Mouse (Mus musculus): ENCODE results near the gene Smarcc1.

Smarcc1 gene

GRCm38 (mm10) chr9:110230395-110231071, 113.0 kb downstream of the Smarcc1 start:
- DNase-seq (ENCODE audit: low spot score) = no peak

- DNase-seq (ENCODE audit: low spot score) = no peak
Measured at GRCm38 (mm10) chr9:110234962-110235361, 117.5 kb downstream of the Smarcc1 start.

GRCm38 (mm10) chr9:110243221-110243833, 125.8 kb downstream of the Smarcc1 start, which contains the start of gene Cspg5:
Cspg5 (plus strand) TSS chr9:110243783.
- DNase-seq (ENCODE audit: low spot score) = no peak

GRCm38 (mm10) chr9:110244567-110244888, 127.0 kb downstream of the Smarcc1 start:
- DNase-seq (ENCODE audit: low spot score) = no peak

DNA sequence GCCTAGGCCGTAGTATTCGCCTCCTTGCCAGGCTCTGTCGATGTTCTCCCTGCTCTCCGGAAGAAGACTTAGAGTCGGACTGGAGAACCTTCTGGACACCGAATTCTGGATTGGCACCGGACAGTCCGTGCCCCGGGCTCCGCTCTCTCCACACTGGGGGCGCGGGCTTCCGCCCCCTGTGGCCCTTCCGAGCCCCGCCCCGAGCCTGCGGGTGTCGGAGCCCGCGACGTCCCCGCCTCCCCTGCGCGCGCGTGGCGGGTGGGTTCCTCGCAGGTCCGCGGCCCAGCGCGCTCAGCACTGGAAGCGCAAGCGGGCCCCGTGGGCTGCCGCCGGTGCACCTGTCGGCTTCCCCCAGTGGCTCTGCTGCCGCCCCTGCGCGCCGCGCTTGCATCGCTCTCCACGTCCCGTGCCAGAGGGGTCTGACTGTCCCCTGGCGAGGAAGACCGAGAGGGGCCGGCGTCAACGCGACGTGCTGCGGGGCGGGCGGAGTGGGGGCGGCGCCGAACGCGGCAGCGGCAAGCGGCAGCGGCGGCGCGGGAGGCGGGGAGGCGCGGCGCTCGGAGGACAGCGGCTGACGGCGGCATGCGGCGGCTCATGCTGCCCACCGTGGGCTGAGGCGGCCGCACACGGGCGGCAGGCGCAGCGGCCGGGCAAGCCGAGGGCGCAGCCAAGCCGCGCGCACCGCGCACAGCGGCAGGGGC, 127.5 kb downstream of the Smarcc1 start:
- DNase-seq (ENCODE audit: low spot score) = peak; percentile 56

GRCm38 (mm10) chr9:110245590-110246320, 128.2 kb downstream of the Smarcc1 start:
- DNase-seq (ENCODE audit: low spot score) = peak; percentile 69

GRCm38 (mm10) chr9:110246321-110246640, 128.8 kb downstream of the Smarcc1 start:
- no peak for DNase-seq (ENCODE audit: low spot score)

GRCm38 (mm10) chr9:110247049-110247448, 129.5 kb downstream of the Smarcc1 start:
- no peak for DNase-seq (ENCODE audit: low spot score)

DNA sequence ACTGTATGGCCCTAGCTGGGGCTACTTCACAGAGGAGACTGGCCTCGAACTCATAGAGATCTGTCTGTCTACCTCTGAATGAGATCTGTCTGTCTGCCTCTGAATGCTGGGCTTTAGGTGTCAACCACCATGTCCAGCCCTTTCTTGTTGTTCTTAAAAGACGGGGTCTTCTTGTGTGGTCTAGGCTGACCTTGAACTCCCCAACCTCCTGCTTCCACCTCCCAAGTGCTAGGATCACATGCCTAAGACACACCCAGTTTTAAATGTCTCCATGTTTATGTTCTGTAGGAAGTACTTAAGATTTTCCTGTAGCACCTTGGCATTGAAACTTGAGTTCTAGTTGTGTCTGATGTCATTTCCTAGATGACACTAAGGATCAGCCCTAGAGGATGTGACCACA, 131.4 kb downstream of the Smarcc1 start:
- no peak for DNase-seq (ENCODE audit: low spot score)

DNA sequence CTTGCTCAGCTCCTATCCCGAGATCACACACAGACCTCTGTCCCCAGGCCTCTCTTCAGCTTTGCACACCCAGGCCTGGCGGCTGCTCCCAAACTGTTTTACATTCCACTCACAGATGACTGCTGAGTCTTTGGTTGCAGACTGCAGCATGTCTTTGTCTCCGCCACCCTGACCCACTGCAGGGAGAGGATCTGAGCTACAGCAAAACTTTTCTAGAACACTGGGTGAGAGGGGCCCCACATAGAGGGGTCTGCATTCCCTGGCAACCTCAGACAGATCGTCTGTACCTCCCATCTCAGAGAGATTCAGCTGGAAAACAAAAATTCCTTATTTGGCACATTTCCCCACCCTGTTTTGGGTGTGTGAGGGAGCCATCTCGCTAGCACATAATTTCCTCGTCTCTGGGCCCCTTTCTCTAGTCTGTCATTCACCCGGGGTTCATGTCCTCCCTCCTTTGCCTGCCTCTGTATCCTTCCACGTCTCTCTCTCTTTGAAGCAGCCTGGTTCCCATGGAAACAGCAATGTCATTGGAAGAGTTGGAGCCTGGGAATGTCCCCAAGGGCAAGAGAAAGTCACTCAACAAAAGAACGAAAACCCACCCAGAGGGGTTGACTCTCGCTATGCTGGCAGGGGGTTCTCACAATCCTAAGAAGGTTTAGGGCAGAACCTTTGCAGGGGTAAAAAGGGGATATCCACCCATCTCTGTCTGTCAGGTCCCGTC, 132.5 kb downstream of the Smarcc1 start:
- DNase-seq (ENCODE audit: low spot score) = no peak

GRCm38 (mm10) chr9:110250776-110251175, 133.3 kb downstream of the Smarcc1 start:
- no peak for DNase-seq (ENCODE audit: low spot score)

- no peak for DNase-seq (ENCODE audit: low spot score)
Measured at GRCm38 (mm10) chr9:110255407-110256019, 138.0 kb downstream of the Smarcc1 start.

- no peak for DNase-seq (ENCODE audit: low spot score)
Measured at GRCm38 (mm10) chr9:110258646-110259045, 141.1 kb downstream of the Smarcc1 start.

DNA sequence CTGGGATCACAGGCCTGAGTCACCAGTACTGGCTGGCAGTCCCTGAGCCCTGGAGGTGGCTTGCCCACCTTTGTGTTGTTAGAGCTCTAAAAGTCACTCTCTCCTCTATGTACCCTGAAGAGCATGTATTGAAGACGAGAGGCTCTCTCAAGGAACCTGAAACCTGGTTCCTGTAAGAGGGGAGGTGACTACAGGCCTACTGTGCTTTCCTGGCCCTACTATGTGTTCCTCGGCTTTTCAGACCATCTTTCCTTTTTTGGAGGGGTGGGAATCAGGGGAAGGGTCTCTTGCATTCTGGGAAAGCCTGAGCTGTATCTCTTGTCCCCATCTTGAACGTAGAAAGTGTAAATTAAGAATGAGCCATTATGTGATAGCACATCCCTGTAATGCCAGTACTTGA, 141.6 kb downstream of the Smarcc1 start:
- no peak for DNase-seq (ENCODE audit: low spot score)

DNA sequence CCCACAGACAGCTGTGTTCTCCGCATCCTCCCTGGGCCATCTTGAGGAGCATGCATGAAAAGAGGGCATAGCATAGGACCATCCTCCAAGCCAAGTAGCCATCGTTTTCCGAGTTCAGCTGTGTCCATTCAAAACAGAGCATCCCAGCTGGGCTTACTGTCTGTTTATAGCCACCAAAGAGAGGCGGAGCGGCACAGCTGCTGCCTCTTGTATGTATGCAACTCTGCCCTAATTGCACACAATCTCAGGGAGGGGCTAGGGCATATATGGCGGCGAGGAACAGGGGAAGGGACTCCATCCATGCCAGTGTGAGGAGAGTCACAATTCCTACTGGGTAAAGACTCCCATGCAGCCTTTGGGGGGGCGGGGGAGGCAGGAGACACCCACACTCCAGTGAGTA, 145.7 kb downstream of the Smarcc1 start:
- no peak for DNase-seq (ENCODE audit: low spot score)

DNA sequence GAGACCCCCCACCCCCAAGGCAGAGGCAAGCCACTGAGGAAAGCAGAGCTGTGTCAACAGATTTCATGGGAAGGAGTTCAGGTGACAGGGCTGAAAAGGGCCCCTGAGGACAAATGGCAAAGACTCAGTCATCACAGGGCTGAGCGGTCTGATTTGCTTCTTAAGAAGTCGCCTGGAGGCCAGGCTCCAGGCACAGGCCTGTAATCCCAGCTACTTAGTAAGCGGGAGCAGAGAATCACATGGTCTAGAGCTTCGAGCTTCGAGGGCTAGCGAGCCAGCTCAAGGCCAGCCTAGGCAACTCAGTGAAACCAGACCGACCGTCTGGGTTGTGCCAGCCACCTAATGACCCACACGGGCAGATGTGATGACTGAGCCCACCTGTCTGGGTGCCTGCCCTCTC, 147.5 kb downstream of the Smarcc1 start:
- DNase-seq (ENCODE audit: low spot score) = no peak

GRCm38 (mm10) chr9:110268416-110268815, 150.9 kb downstream of the Smarcc1 start:
- DNase-seq (ENCODE audit: low spot score) = no peak

GRCm38 (mm10) chr9:110272330-110272729, 154.8 kb downstream of the Smarcc1 start:
- DNase-seq (ENCODE audit: low spot score) = no peak

GRCm38 (mm10) chr9:110273507-110273906, 156.0 kb downstream of the Smarcc1 start:
- DNase-seq (ENCODE audit: low spot score) = no peak

GRCm38 (mm10) chr9:110275882-110276281, 158.4 kb downstream of the Smarcc1 start:
- DNase-seq (ENCODE audit: low spot score) = peak; percentile 53

DNA sequence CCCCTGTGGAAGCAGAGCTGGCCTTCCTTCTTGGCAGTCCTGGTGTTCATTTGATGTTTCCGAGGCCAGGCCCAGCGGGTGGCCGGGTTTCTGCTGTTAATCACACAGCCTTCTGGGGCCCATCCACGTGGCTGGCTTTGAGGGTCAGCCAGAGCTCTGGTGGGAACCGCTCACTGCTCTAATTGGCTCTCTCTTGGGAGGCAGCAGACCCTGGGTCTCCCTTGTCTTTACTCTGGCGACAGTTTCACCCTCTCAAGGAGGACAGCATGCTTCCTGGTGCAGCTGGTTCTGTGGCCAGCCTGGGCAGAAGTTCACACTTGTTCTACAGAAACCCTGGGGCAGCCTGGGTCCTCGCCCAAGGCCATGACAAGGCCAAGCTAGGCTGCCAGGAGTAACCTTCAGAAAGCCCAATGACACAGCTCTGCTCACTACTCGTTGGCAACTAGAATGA, 159.9 kb downstream of the Smarcc1 start:
- no peak for DNase-seq (ENCODE audit: low spot score)

All from testis, postnatal 14 days (tissue).